Mouse (Mus musculus) myocyte (in vitro differentiated cells): ENCODE data around the gene Gm20388.

ENCODE experiments used
- POLR2A ChIP-seq: IDR thresholded peaks from one replicate; pipeline ENCODE4 v1.6.1; 2011; ENCODE audit warnings: low read depth, mild to moderate bottlenecking, control low read depth, moderate library complexity; ENCODE audit not compliant: insufficient read length
- POLR2AphosphoS2 ChIP-seq: IDR thresholded peaks from one replicate; pipeline ENCODE4 v1.6.1; 2011; ENCODE audit warnings: low read depth, control low read depth; ENCODE audit not compliant: insufficient read length

DNA sequence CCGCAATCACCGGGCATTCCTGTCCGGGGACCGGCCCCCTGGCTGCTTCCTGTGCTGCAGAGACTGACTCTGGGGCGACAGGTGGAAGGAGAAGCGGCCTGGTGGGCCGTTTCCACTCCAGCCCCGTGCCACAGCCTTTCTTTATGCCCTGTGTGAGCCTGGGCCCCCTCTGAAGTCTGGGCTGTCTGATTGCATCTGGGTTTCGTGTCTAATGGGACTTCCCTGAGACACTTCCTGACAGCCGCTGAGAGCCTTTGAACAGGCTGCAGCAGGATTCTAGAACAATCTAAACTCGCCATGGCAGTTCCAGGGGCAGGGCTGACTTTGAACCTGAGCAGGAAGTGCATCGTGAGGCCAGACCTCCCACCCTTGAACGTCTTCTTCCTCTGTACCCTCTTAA lies 1066.5 kb downstream of the Gm20388 start:
- TF ChIP-seq POLR2A: no peak
- TF ChIP-seq POLR2AphosphoS2: no peak
